Mouse (Mus musculus): ENCODE measurements around the gene Smtn. TPM values are rescaled to one million over a fixed set of nuclear protein-coding genes. Genes with fewer than 3 reads are reported as not detected.

Smtn gene
- polyA plus RNA-seq (2012; ENCODE audit: insufficient read depth, insufficient read length, low replicate concordance, missing spikeins) = not detected in 2 replicates

GRCm38 (mm10) chr11:3540451-3541085, at the start of gene Smtn:
TSS of gene Smtn (minus strand) at chr11:3540612.
- TF ChIP-seq POLR2A (IDR thresholded peaks at IDR 0.05; ENCODE audit: insufficient read depth, low read depth, low read length) (no peak), CTCF (IDR thresholded peaks at IDR 0.05; ENCODE audit: insufficient read depth, low read depth, low read length) (no peak)
- Histone ChIP-seq H3K27ac (ENCODE audit: insufficient read depth, low read depth, low read length) (no peak within 1 kb of the TSS), H3K4me3 (ENCODE audit: insufficient read depth, low read depth, low read length) (peak within 1 kb of the TSS; percentile 60), H3K4me1 (ENCODE audit: control insufficient read depth, insufficient read depth, low read length) (peaks cover 17% of the 10 kb centered on the region)
- 95% methylated on average over 23 of the region's 23 CpGs for WGBS

- WGBS = 84% methylated on average over 11 of the region's 11 CpGs
- peaks cover 2% of the 10 kb centered on the region; the same call in 1 of the 2 replicates for H3K4me1 ChIP-seq (ENCODE audit: control insufficient read depth, insufficient read depth, low read length)
- no peak overlapping the region for H3K27ac ChIP-seq (ENCODE audit: insufficient read depth, low read depth, low read length)
- TF ChIP-seq POLR2A (IDR thresholded peaks at IDR 0.05; ENCODE audit: insufficient read depth, low read depth, low read length) (no peak), CTCF (IDR thresholded peaks at IDR 0.05; ENCODE audit: insufficient read depth, low read depth, low read length) (no peak)
- H3K4me3 ChIP-seq (ENCODE audit: insufficient read depth, low read depth, low read length) = no peak overlapping the region
These were observed 47.7 kb upstream of the Smtn start for GRCm38 (mm10) chr11:3588036-3588672.

- 48% methylated on average over 4 of the region's 4 CpGs for WGBS
These were observed 46.9 kb upstream of the Smtn start for GRCm38 (mm10) chr11:3587350-3587749.

DNA sequence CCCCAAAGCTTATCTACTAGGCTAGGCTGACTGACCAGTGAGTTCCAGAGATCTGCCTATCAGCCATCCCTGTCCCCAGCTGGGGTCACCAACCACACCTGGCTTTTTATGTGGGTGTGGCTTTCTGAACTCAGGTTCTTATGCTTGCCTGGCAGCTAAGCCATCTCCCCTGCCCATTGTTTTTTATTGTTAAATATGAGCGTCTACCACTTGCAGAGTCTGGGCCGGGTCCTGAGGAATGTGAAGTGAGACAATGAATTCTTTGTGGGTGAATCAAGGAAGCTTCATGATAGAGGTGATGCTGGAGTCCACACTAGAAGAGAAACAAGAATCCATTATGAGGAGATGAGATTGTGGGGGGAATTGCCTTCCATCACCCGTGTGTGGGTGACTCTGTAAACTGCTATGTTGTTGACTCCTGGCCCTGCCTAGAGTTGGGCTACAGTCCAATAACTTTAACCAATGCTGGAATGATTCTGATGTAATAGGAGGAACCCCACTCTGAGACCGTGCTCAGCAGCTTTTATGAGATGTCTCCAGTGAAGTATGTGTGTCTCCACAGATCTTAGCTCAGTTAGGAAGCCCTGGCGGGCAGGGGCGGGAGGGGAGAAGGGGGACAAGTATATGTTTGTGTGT, 45.7 kb upstream of the Smtn start:
- peaks cover 2% of the 10 kb centered on the region; the same call in 1 of the 2 replicates for H3K4me1 ChIP-seq (ENCODE audit: control insufficient read depth, insufficient read depth, low read length)
- no peak overlapping the region for H3K4me3 ChIP-seq (ENCODE audit: insufficient read depth, low read depth, low read length)
- H3K27ac ChIP-seq (ENCODE audit: insufficient read depth, low read depth, low read length) = no peak overlapping the region
- 72% methylated on average over 6 of the region's 6 CpGs for WGBS
- no peak for TF ChIP-seq CTCF (IDR thresholded peaks at IDR 0.05; ENCODE audit: insufficient read depth, low read depth, low read length)
- no peak for TF ChIP-seq POLR2A (IDR thresholded peaks at IDR 0.05; ENCODE audit: insufficient read depth, low read depth, low read length)

More at GRCm38 (mm10) chr11:3587350-3587749, 46.9 kb upstream of the Smtn start:
- Histone ChIP-seq H3K27ac (ENCODE audit: insufficient read depth, low read depth, low read length) (no peak overlapping the region), H3K4me3 (ENCODE audit: insufficient read depth, low read depth, low read length) (no peak overlapping the region), H3K4me1 (ENCODE audit: control insufficient read depth, insufficient read depth, low read length) (peaks cover 2% of the 10 kb centered on the region; the same call in 1 of the 2 replicates)
- TF ChIP-seq POLR2A (IDR thresholded peaks at IDR 0.05; ENCODE audit: insufficient read depth, low read depth, low read length) (no peak), CTCF (IDR thresholded peaks at IDR 0.05; ENCODE audit: insufficient read depth, low read depth, low read length) (no peak)

GRCm38 (mm10) chr11:3583127-3583526, 42.7 kb upstream of the Smtn start:
- H3K4me3 ChIP-seq (ENCODE audit: insufficient read depth, low read depth, low read length) = no peak overlapping the region
- peaks cover 2% of the 10 kb centered on the region; the same call in 1 of the 2 replicates for H3K4me1 ChIP-seq (ENCODE audit: control insufficient read depth, insufficient read depth, low read length)
- H3K27ac ChIP-seq (ENCODE audit: insufficient read depth, low read depth, low read length) = no peak overlapping the region
- 87% methylated on average over 5 of the region's 5 CpGs for WGBS
- no peak for TF ChIP-seq POLR2A (IDR thresholded peaks at IDR 0.05; ENCODE audit: insufficient read depth, low read depth, low read length)
- TF ChIP-seq CTCF (IDR thresholded peaks at IDR 0.05; ENCODE audit: insufficient read depth, low read depth, low read length) = no peak

DNA sequence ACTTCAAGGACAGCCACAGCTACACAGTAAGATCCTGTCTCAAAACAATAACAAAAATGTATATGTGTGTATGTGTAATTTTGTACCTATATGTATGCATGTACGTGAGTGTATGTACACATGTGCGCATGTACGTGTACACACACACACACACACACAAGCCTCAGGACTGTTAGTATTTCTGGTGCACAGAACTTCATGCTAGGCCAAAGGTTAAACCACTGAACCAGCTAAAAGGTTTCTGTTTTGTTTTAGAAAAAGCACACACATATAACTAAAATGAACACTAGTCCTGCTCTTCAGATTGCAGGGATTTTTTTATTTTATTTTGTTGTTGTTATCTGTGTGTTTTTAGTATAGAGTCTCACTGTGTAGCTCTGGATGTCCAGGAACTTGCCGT, 41.5 kb upstream of the Smtn start:
- Histone ChIP-seq H3K4me3 (ENCODE audit: insufficient read depth, low read depth, low read length) (no peak overlapping the region), H3K27ac (ENCODE audit: insufficient read depth, low read depth, low read length) (no peak overlapping the region), H3K4me1 (ENCODE audit: control insufficient read depth, insufficient read depth, low read length) (no peaks in the 10 kb centered on the region)
- WGBS = 94% methylated on average over 4 of the region's 4 CpGs
- TF ChIP-seq CTCF (IDR thresholded peaks at IDR 0.05; ENCODE audit: insufficient read depth, low read depth, low read length) = no peak
- no peak for TF ChIP-seq POLR2A (IDR thresholded peaks at IDR 0.05; ENCODE audit: insufficient read depth, low read depth, low read length)

- TF ChIP-seq POLR2A (IDR thresholded peaks at IDR 0.05; ENCODE audit: insufficient read depth, low read depth, low read length) = no peak
- no peak for TF ChIP-seq CTCF (IDR thresholded peaks at IDR 0.05; ENCODE audit: insufficient read depth, low read depth, low read length)
- H3K4me3 ChIP-seq (ENCODE audit: insufficient read depth, low read depth, low read length) = no peak overlapping the region
- 67% methylated on average over 7 of the region's 7 CpGs for WGBS
- no peak overlapping the region for H3K27ac ChIP-seq (ENCODE audit: insufficient read depth, low read depth, low read length)
- no peaks in the 10 kb centered on the region for H3K4me1 ChIP-seq (ENCODE audit: control insufficient read depth, insufficient read depth, low read length)
These were observed 40.1 kb upstream of the Smtn start for GRCm38 (mm10) chr11:3580306-3581084.

DNA sequence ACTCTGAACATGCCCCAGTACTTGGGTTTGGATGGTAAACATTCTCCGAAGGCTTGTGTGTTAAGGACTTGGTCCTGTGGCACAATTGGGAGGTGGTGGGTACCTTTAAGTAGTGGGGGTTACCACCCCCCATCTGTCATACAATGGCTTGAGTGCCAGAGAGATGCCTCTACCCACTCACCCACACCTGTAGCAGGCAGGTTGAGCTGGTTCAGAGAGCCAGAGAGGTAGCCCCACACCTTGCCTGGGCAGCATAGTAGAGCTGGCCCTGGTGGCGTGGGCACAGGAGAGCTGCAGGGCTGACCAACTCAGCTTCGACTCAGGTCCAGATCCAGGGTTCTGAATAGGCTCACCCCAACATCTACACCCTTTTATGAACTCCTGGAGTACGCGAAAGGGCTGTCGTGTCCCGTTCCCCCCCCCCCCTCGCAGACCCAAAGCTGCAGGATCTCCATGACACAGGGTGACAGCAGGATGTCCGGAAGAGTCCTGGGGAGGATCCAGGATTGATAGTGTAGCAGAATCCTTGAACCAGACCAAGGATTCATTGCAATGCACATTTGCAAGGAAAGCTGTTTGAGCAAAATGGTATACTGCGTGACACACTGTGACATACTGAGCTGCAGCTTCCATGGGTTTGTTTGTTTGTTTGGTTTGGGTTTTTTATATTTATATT, 37.8 kb upstream of the Smtn start:
- TF ChIP-seq POLR2A (IDR thresholded peaks at IDR 0.05; ENCODE audit: insufficient read depth, low read depth, low read length) = no peak
- TF ChIP-seq CTCF (IDR thresholded peaks at IDR 0.05; ENCODE audit: insufficient read depth, low read depth, low read length) = no peak
- Histone ChIP-seq H3K27ac (ENCODE audit: insufficient read depth, low read depth, low read length) (no peak overlapping the region), H3K4me1 (ENCODE audit: control insufficient read depth, insufficient read depth, low read length) (peaks cover under 1% of the 10 kb centered on the region; the same call in 1 of the 2 replicates), H3K4me3 (ENCODE audit: insufficient read depth, low read depth, low read length) (no peak overlapping the region)
- 81% methylated on average over 10 of the region's 10 CpGs for WGBS
